Mouse (Mus musculus) right cerebral cortex, adult 2 months (tissue): ENCODE measurements around the gene Spi1.
"Not testable (repeated sequence)": the region's sequence is repeated elsewhere in the genome, so short reads cannot be mapped to it uniquely, and the experiment has no call there.

Experiments
- DNase-seq, 2 experiments: peaks; one replicate each; pipeline ENCODE4 v3.0.0; 2021 to 2022; ENCODE audit warnings: low spot score in 2 of 2

Gene Spi1

GRCm38 (mm10) chr2:91096524-91096923 lies 14.3 kb downstream of the Spi1 start:
- DNase-seq: no peak

GRCm38 (mm10) chr2:91097015-91097414 lies 14.8 kb downstream of the Spi1 start:
- DNase-seq: no peak

- no peak for DNase-seq
Observed at GRCm38 (mm10) chr2:91098156-91098555, 16.0 kb downstream of the Spi1 start.

DNA sequence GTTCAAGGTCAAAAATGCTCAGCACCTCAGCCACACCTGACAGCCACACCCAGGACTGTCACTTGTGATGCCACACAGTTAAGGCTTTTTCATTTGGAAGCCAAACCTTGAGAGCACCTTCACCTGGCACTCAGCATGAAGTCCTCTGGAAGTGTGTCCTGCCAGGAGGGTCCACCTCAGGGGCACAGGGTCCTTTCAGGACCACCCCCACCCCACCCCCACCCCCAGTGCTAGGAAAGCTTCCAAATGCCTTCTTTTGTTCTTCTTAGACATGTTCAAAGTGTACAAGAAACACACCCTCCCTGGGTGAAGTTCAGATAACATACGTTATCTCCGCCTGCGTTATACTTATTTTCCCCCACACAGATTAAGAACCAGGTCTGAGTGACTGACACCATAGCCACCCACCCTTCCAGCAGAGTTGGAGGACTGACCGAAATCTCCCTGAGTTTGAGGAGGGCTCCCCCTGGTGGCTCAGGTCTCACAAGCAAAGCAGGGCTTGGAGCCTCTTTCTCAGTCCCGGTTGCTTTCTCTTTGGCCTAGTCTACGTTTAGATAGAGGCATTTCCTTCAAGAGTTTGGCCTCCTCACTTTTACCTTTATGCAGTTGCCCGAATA lies 19.0 kb downstream of the Spi1 start:
- peak; percentile 89 to 95 for DNase-seq

GRCm38 (mm10) chr2:91108156-91108555 lies 26.0 kb downstream of the Spi1 start:
- DNase-seq: no peak

GRCm38 (mm10) chr2:91109241-91109640 lies 27.1 kb downstream of the Spi1 start:
- no peak for DNase-seq

GRCm38 (mm10) chr2:91109807-91110385 lies 27.7 kb downstream of the Spi1 start:
- DNase-seq: no peak

GRCm38 (mm10) chr2:91110429-91110828 lies 28.2 kb downstream of the Spi1 start:
- DNase-seq: no peak

GRCm38 (mm10) chr2:91111832-91112231 lies 29.6 kb downstream of the Spi1 start:
- not testable (repeated sequence) for DNase-seq

GRCm38 (mm10) chr2:91112491-91112890 lies 30.3 kb downstream of the Spi1 start:
- DNase-seq: no peak

DNA sequence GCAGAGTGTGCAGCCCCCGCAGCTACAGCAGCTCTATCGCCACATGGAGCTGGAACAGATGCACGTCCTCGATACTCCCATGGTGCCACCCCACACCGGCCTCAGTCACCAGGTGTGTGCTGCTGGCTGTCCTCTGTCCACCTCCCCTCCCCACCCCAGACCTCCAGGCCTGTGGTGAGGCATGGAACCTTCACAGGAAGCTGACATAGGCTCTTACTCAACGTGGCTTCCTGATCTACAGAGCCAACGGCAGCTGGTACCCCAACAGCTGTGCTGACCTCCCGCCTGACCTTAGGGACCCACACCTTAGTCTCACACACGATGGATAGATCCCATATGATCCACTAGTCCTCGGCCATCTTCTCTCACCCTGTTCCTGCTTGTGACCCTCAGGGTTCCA lies 31.1 kb downstream of the Spi1 start:
- no peak for DNase-seq

DNA sequence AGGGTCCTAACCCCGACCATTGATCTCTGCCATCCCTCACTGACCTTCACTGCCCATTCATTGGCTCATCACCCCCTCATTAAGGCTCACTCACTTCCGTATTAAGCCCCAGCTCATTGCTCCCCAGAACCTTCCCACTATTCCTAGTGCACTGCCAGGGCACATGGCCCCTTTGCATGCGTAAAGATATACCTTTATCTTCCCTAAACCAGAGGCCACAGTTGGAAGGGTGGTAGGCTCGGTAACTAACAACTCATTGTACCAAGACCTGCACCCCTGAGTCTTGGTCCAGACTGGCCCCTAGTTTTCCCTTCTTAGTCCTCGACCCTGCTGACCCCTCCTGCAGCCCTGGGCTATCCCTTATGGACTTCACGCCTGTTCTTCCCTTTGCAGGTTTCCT lies 31.7 kb downstream of the Spi1 start:
- no peak for DNase-seq

GRCm38 (mm10) chr2:91114781-91115577 lies 32.8 kb downstream of the Spi1 start:
- DNase-seq: peak; percentile 96 to 97

- DNase-seq: no peak
Observed at GRCm38 (mm10) chr2:91115578-91115970, 33.4 kb downstream of the Spi1 start.

DNA sequence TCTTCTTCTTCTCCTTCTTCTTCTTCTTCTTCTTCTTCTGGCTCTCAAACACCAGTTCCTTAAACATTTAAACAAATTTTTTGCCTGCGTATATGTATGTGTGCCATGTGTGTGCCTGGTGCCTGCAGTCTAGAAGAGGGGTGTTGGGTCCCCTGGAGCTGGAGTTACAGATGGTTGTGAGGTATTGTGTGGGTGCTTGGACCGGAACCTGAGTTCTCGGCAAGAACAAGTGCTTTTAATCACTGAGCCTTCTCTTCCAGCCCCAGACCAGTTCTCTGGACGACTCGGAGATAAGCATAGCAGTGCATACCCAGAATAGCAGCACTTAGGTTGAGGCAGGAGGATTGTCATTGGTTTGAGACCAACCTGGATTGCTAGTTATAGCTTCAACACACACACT lies 34.7 kb downstream of the Spi1 start:
- no peak for DNase-seq

DNA sequence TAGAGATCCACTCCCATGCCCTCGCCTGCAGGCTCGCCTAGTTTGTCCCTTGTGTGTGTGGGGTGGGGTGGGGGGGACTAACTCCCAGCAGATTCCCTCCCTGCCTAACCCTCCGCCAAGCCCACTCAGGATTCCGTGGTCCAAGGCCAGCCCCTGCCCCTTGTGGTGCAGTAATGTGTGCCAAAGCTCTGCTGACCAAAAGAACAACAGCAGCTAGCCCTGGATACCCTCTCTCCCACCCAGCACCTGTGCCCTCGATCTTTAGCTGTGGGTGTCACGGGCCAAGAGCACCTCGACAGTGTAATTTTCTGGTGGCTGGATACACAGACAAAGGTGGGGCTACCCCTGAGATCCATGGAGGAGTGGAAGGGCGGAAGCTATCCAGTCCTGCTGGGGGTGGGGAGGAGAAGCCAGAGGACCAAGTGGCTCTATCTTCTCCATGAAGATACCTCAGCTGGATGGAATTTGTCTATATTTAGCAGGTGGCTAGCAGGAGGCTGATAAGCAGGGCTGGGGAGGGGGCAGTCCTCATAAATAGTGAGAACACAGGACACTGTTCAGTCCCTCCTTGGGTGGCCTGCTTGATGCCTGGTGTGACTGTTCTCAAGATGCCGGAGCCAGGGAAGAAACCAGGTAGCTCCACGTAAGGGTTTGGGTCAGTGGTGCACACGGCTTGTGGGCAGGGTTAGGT lies 35.5 kb downstream of the Spi1 start, which contains the start of gene Mybpc3:
Gene Mybpc3 (plus strand): TSS at position 560 of the 691 bp plus-strand sequence.
- DNase-seq: no peak

- DNase-seq: no peak
Observed at GRCm38 (mm10) chr2:91118647-91119046, 36.5 kb downstream of the Spi1 start.

GRCm38 (mm10) chr2:91119061-91119460 lies 36.9 kb downstream of the Spi1 start:
- DNase-seq: no peak

DNA sequence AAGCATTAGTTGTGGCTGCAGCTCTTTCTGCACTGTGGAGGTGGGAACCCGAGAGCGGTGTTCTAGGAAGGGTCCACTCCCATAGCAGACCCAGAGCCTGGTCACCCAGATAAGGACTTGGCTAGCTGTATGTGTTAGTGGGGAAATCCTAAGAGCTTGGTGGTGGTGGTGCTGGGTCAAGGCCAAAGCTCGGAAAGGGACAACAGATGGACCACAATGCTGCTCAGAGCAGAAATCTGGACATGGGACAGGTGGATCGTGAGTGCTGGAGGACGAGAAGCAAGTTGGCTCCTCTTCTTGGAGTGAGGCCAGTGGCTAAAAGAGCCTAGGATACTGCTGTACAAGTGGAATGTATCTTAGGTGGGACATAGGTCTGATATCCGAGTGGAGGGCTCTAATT lies 37.4 kb downstream of the Spi1 start:
- no peak for DNase-seq

DNA sequence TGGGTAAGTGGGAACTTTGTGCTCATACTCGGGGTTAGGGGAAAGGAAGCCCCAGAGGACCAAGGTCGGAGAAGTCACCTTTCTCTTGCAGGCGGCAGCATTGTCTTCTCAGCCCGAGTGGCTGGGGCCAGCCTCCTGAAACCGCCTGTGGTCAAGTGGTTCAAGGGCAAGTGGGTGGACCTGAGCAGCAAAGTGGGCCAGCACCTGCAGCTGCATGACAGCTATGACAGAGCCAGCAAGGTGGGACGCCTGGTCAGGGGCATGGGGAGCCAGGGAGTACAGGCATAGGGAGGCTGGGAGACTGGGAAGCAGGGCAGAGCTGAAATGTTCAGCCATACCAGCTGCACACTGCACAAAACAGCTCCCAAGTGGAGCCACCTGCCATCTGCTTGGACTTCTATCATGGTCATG lies 38.1 kb downstream of the Spi1 start:
- DNase-seq: no peak

DNA sequence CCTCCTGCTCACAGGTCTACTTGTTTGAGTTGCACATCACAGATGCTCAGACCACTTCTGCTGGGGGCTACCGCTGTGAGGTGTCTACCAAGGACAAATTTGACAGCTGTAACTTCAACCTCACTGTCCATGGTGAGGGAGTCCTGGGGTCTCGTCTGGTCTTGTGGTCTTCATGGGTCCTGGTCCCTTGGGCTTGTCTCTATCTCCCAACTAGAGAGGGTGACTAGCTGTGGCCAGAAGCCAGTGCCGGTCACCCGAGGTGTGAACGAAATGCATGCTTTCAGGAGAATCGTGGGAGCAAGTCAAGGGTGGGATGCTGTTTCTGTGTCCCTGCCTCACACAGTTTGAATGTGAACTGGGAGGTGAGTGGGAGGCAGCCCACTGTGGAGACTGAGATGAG lies 38.8 kb downstream of the Spi1 start:
- DNase-seq: no peak

GRCm38 (mm10) chr2:91121497-91121896 lies 39.3 kb downstream of the Spi1 start:
- no peak for DNase-seq
